Mouse (Mus musculus) neural tube, embryonic 12.5 days (tissue): Measurements from ENCODE around the gene Ankmy1. TPM values are rescaled to one million over a fixed set of nuclear protein-coding genes. Genes with fewer than 3 reads are reported as not detected.

Experiments
- ATAC-seq: fragments of 200-750 bp; cut with Nextera tagmentation; 2 replicates; pipeline ENCODE4 v1.8.0; 2017; ENCODE audit warnings: low read depth, mild to moderate bottlenecking, moderate TSS enrichment, moderate library complexity; ENCODE audit not compliant: low FRiP score
- H3K27ac ChIP-seq: fragments of 300-500 bp; sonication (generic); 2 replicates; pipeline ENCODE4 v1.5.1; 2016
- H3K27me3 ChIP-seq: fragments of 300-500 bp; sonication (generic); replicated peaks from 2 replicates; pipeline ENCODE4 v1.6.1; 2016; ENCODE audit warnings: mild to moderate bottlenecking
- H3K36me3 ChIP-seq: fragments of 300-500 bp; sonication (generic); 2 replicates; pipeline ENCODE4 v1.6.1; 2016; ENCODE audit warnings: mild to moderate bottlenecking
- H3K4me1 ChIP-seq: fragments of 300-500 bp; sonication (generic); 2 replicates; pipeline ENCODE4 v1.6.1; 2016
- H3K4me2 ChIP-seq: fragments of 300-500 bp; sonication (generic); replicated peaks from 2 replicates; pipeline ENCODE4 v1.6.1; 2016; ENCODE audit warnings: mild to moderate bottlenecking
- H3K4me3 ChIP-seq: fragments of 300-500 bp; sonication (generic); 2 replicates; pipeline ENCODE4 v1.5.1; 2016
- H3K9ac ChIP-seq: fragments of 300-500 bp; sonication (generic); 2 replicates; pipeline ENCODE4 v1.6.1; 2016; ENCODE audit warnings: mild to moderate bottlenecking
- H3K9me3 ChIP-seq: fragments of 300-500 bp; sonication (generic); 2 replicates; pipeline ENCODE4 v1.6.1; 2016; ENCODE audit warnings: mild to moderate bottlenecking
- WGBS: fragments of 180-500 bp; shearing (Covaris S2); methylation state at CpG from one replicate; pipeline ENCODE4 v1.1.7; 2016; 5-methylcytosine and 5-hydroxymethylcytosine counted together
- polyA plus RNA-seq: library from polyadenylated mRNA; unstranded; fragments of >200 nt; fragmentation: Nextera tagmentation; extraction: Ambion mirVana; gene quantifications from 2 replicates; pipeline ENCODE4 v1.2.1, GENCODE M21; 2016

The Ankmy1 gene
- polyA plus RNA-seq = 0.65 and 0.74 TPM in 2 replicates

DNA sequence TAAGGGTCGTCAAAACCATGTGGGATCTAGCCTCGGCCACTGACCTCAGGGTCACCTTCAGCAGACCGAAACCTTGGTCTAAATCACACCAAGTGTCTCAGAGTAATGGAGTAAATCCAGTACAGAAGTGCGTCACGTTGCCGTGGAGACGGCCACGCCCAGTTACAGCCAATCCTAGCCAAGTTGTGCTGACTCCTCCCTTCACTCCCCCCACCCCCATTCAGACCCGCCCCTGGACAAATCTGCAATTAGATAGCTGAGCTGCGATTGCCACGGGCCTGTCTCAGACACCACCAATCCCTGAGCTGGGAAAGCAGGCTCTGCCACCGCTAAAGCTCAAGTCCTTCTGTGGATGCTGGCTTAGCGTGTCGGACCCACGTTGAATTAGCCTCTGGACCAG lies at the start of gene Ankmy1:
Gene Ankmy1, minus strand, starts transcription at position 121 of the 400 bp plus-strand sequence.
- Histone ChIP-seq H3K4me3 (peak within 1 kb of the TSS; percentile 2; the same call in 1 of the 2 replicates), H3K4me1 (peaks cover 16% of the 10 kb centered on the region; the same call in 1 of the 2 replicates), H3K9ac (peak within 1 kb of the TSS; percentile 42; the same call in 1 of the 2 replicates), H3K27me3 (peaks cover 8% of the 10 kb centered on the region; the same call in 1 of the 2 replicates), H3K36me3 (no peaks in the 10 kb centered on the region), H3K4me2 (peak within 1 kb of the TSS; percentile 56), H3K9me3 (no peaks in the 10 kb centered on the region), H3K27ac (no peak within 1 kb of the TSS)
- 2% methylated on average over 15 of the region's 15 CpGs for WGBS
- ATAC-seq = peak; percentile 34; the same call in 1 of the 2 replicates

DNA sequence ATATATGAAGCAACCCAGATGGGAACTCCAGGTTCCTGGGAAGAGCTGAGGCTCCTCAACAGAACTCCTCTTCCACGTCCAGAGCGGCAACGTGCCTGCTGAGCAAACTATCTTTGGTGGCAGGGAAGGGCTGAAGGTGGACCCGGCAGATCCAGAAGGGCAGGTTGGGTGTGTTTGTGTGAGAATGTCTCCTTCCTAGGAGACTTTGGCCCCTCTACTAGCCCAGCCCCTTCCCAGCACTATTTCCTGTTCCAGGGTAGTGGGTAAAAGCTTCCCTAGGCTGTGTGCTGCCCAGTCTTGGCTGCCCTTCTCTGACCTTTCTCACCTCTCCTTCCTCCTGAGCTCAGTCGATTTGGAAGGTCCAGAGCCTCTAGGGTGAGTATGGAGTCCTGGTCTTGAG lies 47.9 kb upstream of the Ankmy1 start, which contains the start of gene Gpr35:
Gene Gpr35, plus strand, starts transcription at position 259 of the 400 bp plus-strand sequence.
- Histone ChIP-seq H3K36me3 (peaks cover 39% of the 10 kb centered on the region), H3K4me2 (no peak within 1 kb of the TSS), H3K4me3 (no peak within 1 kb of the TSS), H3K27me3 (no peaks in the 10 kb centered on the region), H3K9me3 (no peaks in the 10 kb centered on the region), H3K9ac (no peak within 1 kb of the TSS), H3K4me1 (no peaks in the 10 kb centered on the region), H3K27ac (no peak within 1 kb of the TSS)
- no peak for ATAC-seq
- WGBS = 87% methylated on average over 5 of the region's 5 CpGs

GRCm38 (mm10) chr1:92949426-92949825 lies 46.7 kb upstream of the Ankmy1 start:
- Histone ChIP-seq H3K4me2 (no peak overlapping the region), H3K27ac (no peak overlapping the region), H3K4me3 (no peak overlapping the region), H3K4me1 (no peaks in the 10 kb centered on the region), H3K9ac (no peak overlapping the region), H3K9me3 (no peaks in the 10 kb centered on the region), H3K27me3 (no peaks in the 10 kb centered on the region), H3K36me3 (peaks cover 50% of the 10 kb centered on the region)
- ATAC-seq = no peak
- 63% methylated on average over 6 of the region's 6 CpGs for WGBS

DNA sequence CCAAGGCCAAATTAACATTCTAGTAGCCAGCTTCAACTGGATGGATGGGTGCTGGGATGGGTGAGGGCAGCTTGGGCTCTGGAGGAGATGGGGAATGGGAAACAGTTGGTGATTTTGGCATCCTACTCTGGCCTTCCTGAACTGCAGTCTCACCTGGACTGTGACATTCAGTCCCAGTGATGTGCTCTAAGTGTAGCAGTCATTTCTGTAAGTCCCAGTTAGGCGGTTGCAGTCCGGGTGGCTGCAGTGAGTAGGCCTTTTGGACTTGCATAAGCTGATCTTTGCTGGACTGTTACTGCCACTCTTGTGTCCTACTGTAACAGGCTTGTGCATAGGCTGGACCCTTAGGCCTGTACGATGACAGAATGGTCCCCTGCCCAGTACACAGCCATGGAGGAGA lies 45.3 kb upstream of the Ankmy1 start:
- Histone ChIP-seq H3K36me3 (peaks cover 65% of the 10 kb centered on the region), H3K9ac (no peak overlapping the region), H3K27ac (no peak overlapping the region), H3K4me1 (no peaks in the 10 kb centered on the region), H3K4me2 (no peak overlapping the region), H3K9me3 (no peaks in the 10 kb centered on the region), H3K4me3 (no peak overlapping the region), H3K27me3 (no peaks in the 10 kb centered on the region)
- WGBS = over 99% methylated on average over 3 of the region's 3 CpGs
- no peak for ATAC-seq

GRCm38 (mm10) chr1:92943219-92943989 lies 40.7 kb upstream of the Ankmy1 start:
- Histone ChIP-seq H3K9me3 (no peaks in the 10 kb centered on the region), H3K4me1 (no peaks in the 10 kb centered on the region), H3K4me3 (no peak overlapping the region), H3K36me3 (peaks cover 92% of the 10 kb centered on the region), H3K9ac (no peak overlapping the region), H3K4me2 (no peak overlapping the region), H3K27me3 (no peaks in the 10 kb centered on the region), H3K27ac (no peak overlapping the region)
- WGBS = 95% methylated on average over 19 of the region's 19 CpGs
- ATAC-seq = no peak

DNA sequence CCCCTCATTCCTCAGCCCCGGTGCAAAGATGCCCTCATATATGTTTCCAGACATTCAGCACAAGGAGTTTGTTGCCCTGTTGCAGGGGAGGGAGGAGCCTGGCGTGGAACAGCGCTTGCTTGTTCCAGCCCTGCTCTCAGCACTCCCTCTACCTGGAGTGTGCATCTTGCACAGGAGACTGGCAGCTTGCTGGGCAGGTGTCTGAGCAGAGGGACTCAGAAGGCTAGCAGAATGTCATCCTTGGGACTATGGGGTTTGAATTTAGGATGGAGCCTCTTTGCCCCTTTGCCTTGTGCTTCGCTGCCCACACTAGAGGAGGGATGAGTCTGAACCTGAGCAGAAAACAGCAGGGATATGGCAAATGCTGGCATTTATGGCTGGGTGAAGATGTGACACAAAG lies 37.0 kb upstream of the Ankmy1 start:
- Histone ChIP-seq H3K27me3 (no peaks in the 10 kb centered on the region), H3K4me2 (no peak overlapping the region), H3K4me1 (peaks cover 22% of the 10 kb centered on the region), H3K4me3 (no peak overlapping the region), H3K27ac (no peak overlapping the region), H3K9ac (no peak overlapping the region), H3K9me3 (no peaks in the 10 kb centered on the region), H3K36me3 (peaks cover 65% of the 10 kb centered on the region)
- no peak for ATAC-seq
- 94% methylated on average over 4 of the region's 4 CpGs for WGBS

- WGBS = 93% methylated on average over 3 of the region's 3 CpGs
- H3K27me3 ChIP-seq = no peaks in the 10 kb centered on the region
- H3K9ac ChIP-seq = no peak overlapping the region
- H3K4me2 ChIP-seq = no peak overlapping the region
- peaks cover 46% of the 10 kb centered on the region for H3K36me3 ChIP-seq
- ATAC-seq = no peak
- no peak overlapping the region for H3K4me3 ChIP-seq
- H3K9me3 ChIP-seq = no peaks in the 10 kb centered on the region
- peaks cover 28% of the 10 kb centered on the region for H3K4me1 ChIP-seq
- no peak overlapping the region for H3K27ac ChIP-seq
Measured at GRCm38 (mm10) chr1:92937797-92938196, 35.1 kb upstream of the Ankmy1 start.

DNA sequence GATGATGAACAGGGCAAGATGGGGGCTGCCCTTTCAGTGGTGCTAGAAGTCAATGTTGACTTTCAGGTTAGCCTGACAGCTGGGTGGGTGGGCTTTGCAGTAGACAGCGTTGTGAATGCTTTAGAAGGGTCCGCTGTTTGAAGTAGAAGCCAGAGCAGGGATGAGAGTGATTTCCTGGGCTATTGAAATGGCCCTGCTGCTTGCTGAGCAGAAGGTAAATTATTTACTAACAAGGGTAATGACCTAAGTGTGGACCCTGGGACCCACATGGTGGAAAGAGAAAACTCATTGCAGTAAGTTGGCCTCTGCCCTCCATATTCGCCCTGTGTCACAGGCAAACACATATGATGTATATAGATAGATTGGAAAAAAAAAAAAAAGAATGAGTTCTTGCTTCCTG lies 33.8 kb upstream of the Ankmy1 start:
- no peak for ATAC-seq
- H3K4me2 ChIP-seq = peak overlapping the region; percentile 82
- peaks cover 28% of the 10 kb centered on the region for H3K4me1 ChIP-seq
- H3K27me3 ChIP-seq = no peaks in the 10 kb centered on the region
- peaks cover 34% of the 10 kb centered on the region for H3K36me3 ChIP-seq
- H3K9me3 ChIP-seq = no peaks in the 10 kb centered on the region
- H3K27ac ChIP-seq = no peak overlapping the region
- no peak overlapping the region for H3K4me3 ChIP-seq
- 56% methylated on average over 3 of the region's 3 CpGs for WGBS
- 0 out of 2 replicates have a peak overlapping the region, but pooled peaks have one; percentile 1 for H3K9ac ChIP-seq

GRCm38 (mm10) chr1:92935977-92936376 lies 33.3 kb upstream of the Ankmy1 start:
- no peak for ATAC-seq
- WGBS = 50% methylated on average over 2 of the region's 2 CpGs
- peak overlapping the region; percentile 56; the same call in 1 of the 2 replicates for H3K9ac ChIP-seq
- H3K4me2 ChIP-seq = peak overlapping the region; percentile 82
- no peak overlapping the region for H3K27ac ChIP-seq
- H3K27me3 ChIP-seq = no peaks in the 10 kb centered on the region
- peak overlapping the region; percentile 83; the same call in 1 of the 2 replicates for H3K4me3 ChIP-seq
- no peaks in the 10 kb centered on the region for H3K9me3 ChIP-seq
- peaks cover 31% of the 10 kb centered on the region for H3K36me3 ChIP-seq
- H3K4me1 ChIP-seq = peaks cover 28% of the 10 kb centered on the region

DNA sequence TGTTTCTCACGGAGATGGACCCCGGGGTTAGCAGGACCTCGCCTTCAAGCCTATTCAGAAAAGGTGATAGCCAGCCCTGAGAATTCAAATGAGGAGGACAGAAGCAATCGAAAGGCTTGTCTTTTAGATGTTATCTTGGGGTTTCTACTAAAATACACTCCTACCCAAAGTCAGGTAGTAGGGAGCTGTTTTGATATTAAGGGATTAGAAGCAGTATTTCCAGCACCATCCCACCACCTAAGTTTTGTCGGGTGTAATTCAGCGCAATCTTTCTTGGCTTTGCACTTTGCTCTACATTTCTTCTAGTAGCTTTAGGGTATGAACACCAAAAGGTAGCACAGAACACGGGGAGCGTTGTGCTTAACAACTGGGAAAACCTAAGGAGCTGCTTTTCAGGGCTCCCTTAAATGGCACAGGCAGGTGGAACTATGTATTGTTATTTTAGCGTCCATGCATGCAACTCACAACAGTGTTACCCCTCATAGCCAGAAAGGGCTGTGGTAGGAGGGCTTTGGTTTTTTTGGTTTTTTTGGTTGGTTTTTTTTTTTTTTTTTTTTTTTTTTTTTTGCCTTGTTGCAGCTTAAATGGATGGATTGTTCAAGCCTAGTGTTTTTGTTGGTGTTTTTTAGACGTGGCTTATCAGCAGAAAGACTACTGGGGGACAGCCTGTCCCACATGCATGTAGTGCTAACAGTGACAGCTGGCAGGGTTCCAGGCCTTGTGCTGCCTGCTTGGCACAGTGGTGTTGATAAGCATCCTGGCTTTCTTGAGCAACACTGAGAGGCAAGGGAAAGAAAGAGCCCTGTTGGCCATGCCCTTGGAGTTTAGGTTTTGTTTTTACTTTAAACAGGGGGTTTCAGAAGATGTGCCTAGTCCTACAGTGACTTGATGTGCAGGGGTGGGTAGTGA lies 32.6 kb upstream of the Ankmy1 start:
- Histone ChIP-seq H3K4me1 (peaks cover 28% of the 10 kb centered on the region), H3K27me3 (no peaks in the 10 kb centered on the region), H3K36me3 (peaks cover 26% of the 10 kb centered on the region), H3K9me3 (no peaks in the 10 kb centered on the region), H3K4me3 (peak overlapping the region; percentile 83), H3K27ac (peak overlapping the region; percentile 55; the same call in 1 of the 2 replicates), H3K9ac (peak overlapping the region; percentile 80), H3K4me2 (peak overlapping the region; percentile 82)
- ATAC-seq = no peak
- 25% methylated on average over 10 of the region's 10 CpGs for WGBS

DNA sequence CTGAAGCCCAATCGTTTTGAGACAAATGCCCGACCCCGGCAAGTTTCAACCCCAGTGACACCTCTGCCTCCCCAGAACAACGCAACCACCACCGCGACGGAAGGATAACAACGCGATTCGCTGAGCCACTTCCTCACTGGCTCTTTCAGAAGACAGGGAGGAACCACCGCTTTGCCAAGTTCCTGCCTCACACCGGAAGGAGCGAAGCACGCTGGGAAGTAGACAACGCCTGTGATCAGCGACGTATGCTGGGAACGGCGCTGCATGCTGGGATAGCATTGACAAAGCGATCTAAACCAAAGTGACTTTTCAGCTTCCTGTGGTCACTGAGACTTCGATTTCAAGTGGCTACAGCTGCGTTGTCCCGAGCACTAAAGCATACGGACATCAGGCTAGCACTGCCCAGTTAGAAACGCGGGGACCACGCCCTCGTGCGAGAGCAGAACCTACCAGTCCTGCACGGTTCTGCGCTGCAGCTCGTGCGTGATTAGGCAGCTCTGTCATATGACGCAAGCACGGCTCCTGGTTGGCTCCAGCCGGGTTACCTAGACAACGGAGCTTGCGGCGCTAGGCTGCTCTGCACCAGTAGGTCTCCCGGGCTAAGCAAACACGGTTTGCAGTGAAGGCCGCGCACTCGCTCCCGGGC lies 31.6 kb upstream of the Ankmy1 start, which contains the start of gene Capn10:
Gene Capn10, plus strand, starts transcription at position 195 of the 646 bp plus-strand sequence.
- H3K27ac ChIP-seq = peak within 1 kb of the TSS; percentile 90
- peaks cover 28% of the 10 kb centered on the region for H3K4me1 ChIP-seq
- H3K4me3 ChIP-seq = peak within 1 kb of the TSS; percentile 83
- H3K9ac ChIP-seq = peak within 1 kb of the TSS; percentile 80
- peaks cover 16% of the 10 kb centered on the region for H3K36me3 ChIP-seq
- peak; percentile 100 for ATAC-seq
- no peaks in the 10 kb centered on the region for H3K9me3 ChIP-seq
- under 1% methylated on average over 45 of the region's 45 CpGs for WGBS
- H3K27me3 ChIP-seq = no peaks in the 10 kb centered on the region
- H3K4me2 ChIP-seq = peak within 1 kb of the TSS; percentile 82
